Mouse (Mus musculus): ENCODE data around the gene Tmbim7. TPM values are rescaled to one million over a fixed set of nuclear protein-coding genes. Genes with fewer than 3 reads are reported as not detected.
"Not testable (repeated sequence)": the region's sequence is repeated elsewhere in the genome, so short reads cannot be mapped to it uniquely, and the experiment has no call there.

Tmbim7 gene
- polyA plus RNA-seq (2014; fragmentation: Nextera tagmentation; extraction: Ambion mirVana), result not detected in 2 replicates

- Histone ChIP-seq H3K9me3 (ENCODE audit: control insufficient read depth, low read length) (no peaks in the 10 kb centered on the region), H3K4me1 (ENCODE audit: control insufficient read depth, insufficient read depth, low read length) (no peaks in the 10 kb centered on the region), H3K4me2 (ENCODE audit: low read depth, low read length) (no peak within 1 kb of the TSS), H3K9ac (ENCODE audit: low read depth, low read length) (no peak within 1 kb of the TSS), H3K27me3 (replicated peaks; ENCODE audit: control insufficient read depth, insufficient read depth, low read length) (no peaks in the 10 kb centered on the region), H3K4me3 (ENCODE audit: low read depth, low read length) (no peak within 1 kb of the TSS), H3K27ac (replicated peaks; ENCODE audit: low read depth, low read length) (no peak within 1 kb of the TSS), H3K36me3 (ENCODE audit: control insufficient read depth, insufficient read depth, low read length) (no peaks in the 10 kb centered on the region)
- ATAC-seq (ENCODE audit: low read depth), result no peak
- no peak for DNase-seq (ENCODE audit: low spot score)
- 79% methylated on average over 6 of the region's 6 CpGs for WGBS
These were observed at the start of gene Tmbim7 for GRCm38 (mm10) chr5:3650881-3651280. TSS of gene Tmbim7 (plus strand) at chr5:3651181.

- Histone ChIP-seq H3K4me1 (ENCODE audit: control insufficient read depth, insufficient read depth, low read length) (no peaks in the 10 kb centered on the region), H3K4me3 (ENCODE audit: low read depth, low read length) (no peak overlapping the region), H3K9me3 (ENCODE audit: control insufficient read depth, low read length) (no peaks in the 10 kb centered on the region), H3K27me3 (replicated peaks; ENCODE audit: control insufficient read depth, insufficient read depth, low read length) (no peaks in the 10 kb centered on the region), H3K36me3 (ENCODE audit: control insufficient read depth, insufficient read depth, low read length) (peaks cover 50% of the 10 kb centered on the region), H3K4me2 (ENCODE audit: low read depth, low read length) (no peak overlapping the region), H3K27ac (replicated peaks; ENCODE audit: low read depth, low read length) (no peak overlapping the region), H3K9ac (ENCODE audit: low read depth, low read length) (no peak overlapping the region)
- no peak for DNase-seq (ENCODE audit: low spot score)
- WGBS, result 94% methylated on average over 9 of the region's 9 CpGs
- no peak for ATAC-seq (ENCODE audit: low read depth)
These were observed 43.9 kb upstream of the Tmbim7 start for GRCm38 (mm10) chr5:3607114-3607513.

- H3K4me1 ChIP-seq (ENCODE audit: control insufficient read depth, insufficient read depth, low read length), result no peaks in the 10 kb centered on the region
- ATAC-seq (ENCODE audit: low read depth), result no peak
- no peak overlapping the region for H3K27ac ChIP-seq (replicated peaks; ENCODE audit: low read depth, low read length)
- 94% methylated on average over 7 of the region's 7 CpGs for WGBS
- no peaks in the 10 kb centered on the region for H3K27me3 ChIP-seq (replicated peaks; ENCODE audit: control insufficient read depth, insufficient read depth, low read length)
- no peak overlapping the region for H3K4me2 ChIP-seq (ENCODE audit: low read depth, low read length)
- no peaks in the 10 kb centered on the region for H3K9me3 ChIP-seq (ENCODE audit: control insufficient read depth, low read length)
- no peak overlapping the region for H3K4me3 ChIP-seq (ENCODE audit: low read depth, low read length)
- no peak for DNase-seq (ENCODE audit: low spot score)
- H3K9ac ChIP-seq (ENCODE audit: low read depth, low read length), result no peak overlapping the region
- peaks cover 50% of the 10 kb centered on the region for H3K36me3 ChIP-seq (ENCODE audit: control insufficient read depth, insufficient read depth, low read length)
These were observed 41.7 kb upstream of the Tmbim7 start for GRCm38 (mm10) chr5:3609241-3609640.

- DNase-seq (ENCODE audit: low spot score); H3K4me3 ChIP-seq (ENCODE audit: low read depth, low read length); H3K9me3 ChIP-seq (ENCODE audit: control insufficient read depth, low read length); H3K27me3 ChIP-seq (replicated peaks; ENCODE audit: control insufficient read depth, insufficient read depth, low read length); H3K27ac ChIP-seq (replicated peaks; ENCODE audit: low read depth, low read length); H3K9ac ChIP-seq (ENCODE audit: low read depth, low read length); H3K4me2 ChIP-seq (ENCODE audit: low read depth, low read length); H3K4me1 ChIP-seq (ENCODE audit: control insufficient read depth, insufficient read depth, low read length); ATAC-seq (ENCODE audit: low read depth): not testable (repeated sequence)
- 97% methylated on average over 2 of the region's 2 CpGs for WGBS
- peaks cover 35% of the 10 kb centered on the region for H3K36me3 ChIP-seq (ENCODE audit: control insufficient read depth, insufficient read depth, low read length)
These were observed 39.1 kb upstream of the Tmbim7 start for GRCm38 (mm10) chr5:3611835-3612234.

- H3K9ac ChIP-seq (ENCODE audit: low read depth, low read length), result no peak overlapping the region
- no peaks in the 10 kb centered on the region for H3K4me1 ChIP-seq (ENCODE audit: control insufficient read depth, insufficient read depth, low read length)
- WGBS, result 87% methylated on average over 7 of the region's 7 CpGs
- no peak overlapping the region for H3K4me2 ChIP-seq (ENCODE audit: low read depth, low read length)
- peaks cover 60% of the 10 kb centered on the region for H3K36me3 ChIP-seq (ENCODE audit: control insufficient read depth, insufficient read depth, low read length)
- no peak for DNase-seq (ENCODE audit: low spot score)
- H3K9me3 ChIP-seq (ENCODE audit: control insufficient read depth, low read length), result no peaks in the 10 kb centered on the region
- ATAC-seq (ENCODE audit: low read depth), result no peak
- H3K4me3 ChIP-seq (ENCODE audit: low read depth, low read length), result no peak overlapping the region
- H3K27ac ChIP-seq (replicated peaks; ENCODE audit: low read depth, low read length), result no peak overlapping the region
- H3K27me3 ChIP-seq (replicated peaks; ENCODE audit: control insufficient read depth, insufficient read depth, low read length), result no peaks in the 10 kb centered on the region
These were observed 30.5 kb upstream of the Tmbim7 start for GRCm38 (mm10) chr5:3620486-3620885.

GRCm38 (mm10) chr5:3630055-3630454 is 20.9 kb upstream of the Tmbim7 start:
- H3K4me3 ChIP-seq (ENCODE audit: low read depth, low read length), result no peak overlapping the region
- no peak overlapping the region for H3K27ac ChIP-seq (replicated peaks; ENCODE audit: low read depth, low read length)
- DNase-seq (ENCODE audit: low spot score) (no peak), ATAC-seq (ENCODE audit: low read depth) (no peak)
- H3K36me3 ChIP-seq (ENCODE audit: control insufficient read depth, insufficient read depth, low read length), result peaks cover 33% of the 10 kb centered on the region
- H3K4me1 ChIP-seq (ENCODE audit: control insufficient read depth, insufficient read depth, low read length), result no peaks in the 10 kb centered on the region
- H3K9me3 ChIP-seq (ENCODE audit: control insufficient read depth, low read length), result no peaks in the 10 kb centered on the region
- H3K9ac ChIP-seq (ENCODE audit: low read depth, low read length), result no peak overlapping the region
- whole genome bisulfite sequencing, result 83% methylated on average over 5 of the region's 5 CpGs
- no peak overlapping the region for H3K4me2 ChIP-seq (ENCODE audit: low read depth, low read length)
- H3K27me3 ChIP-seq (replicated peaks; ENCODE audit: control insufficient read depth, insufficient read depth, low read length), result no peaks in the 10 kb centered on the region

- no peak; the same call in 1 of the 2 replicates for ATAC-seq (ENCODE audit: low read depth)
- Histone ChIP-seq H3K4me1 (ENCODE audit: control insufficient read depth, insufficient read depth, low read length) (no peaks in the 10 kb centered on the region), H3K9ac (ENCODE audit: low read depth, low read length) (no peak overlapping the region), H3K4me2 (ENCODE audit: low read depth, low read length) (no peak overlapping the region), H3K9me3 (ENCODE audit: control insufficient read depth, low read length) (no peaks in the 10 kb centered on the region), H3K36me3 (ENCODE audit: control insufficient read depth, insufficient read depth, low read length) (peaks cover 34% of the 10 kb centered on the region), H3K27ac (replicated peaks; ENCODE audit: low read depth, low read length) (no peak overlapping the region), H3K4me3 (ENCODE audit: low read depth, low read length) (no peak overlapping the region), H3K27me3 (replicated peaks; ENCODE audit: control insufficient read depth, insufficient read depth, low read length) (no peaks in the 10 kb centered on the region)
- WGBS, result 71% methylated on average over 16 of the region's 16 CpGs
- no peak for DNase-seq (ENCODE audit: low spot score)
These were observed 19.3 kb upstream of the Tmbim7 start for GRCm38 (mm10) chr5:3631512-3632271.

- WGBS, result 77% methylated on average over 5 of the region's 5 CpGs
These were observed 18.7 kb upstream of the Tmbim7 start for GRCm38 (mm10) chr5:3632285-3632684.

GRCm38 (mm10) chr5:3633315-3633714 is 17.7 kb upstream of the Tmbim7 start:
- Histone ChIP-seq H3K36me3 (ENCODE audit: control insufficient read depth, insufficient read depth, low read length) (peaks cover 32% of the 10 kb centered on the region), H3K9me3 (ENCODE audit: control insufficient read depth, low read length) (no peaks in the 10 kb centered on the region), H3K4me3 (ENCODE audit: low read depth, low read length) (no peak overlapping the region), H3K27ac (replicated peaks; ENCODE audit: low read depth, low read length) (no peak overlapping the region), H3K9ac (ENCODE audit: low read depth, low read length) (no peak overlapping the region), H3K27me3 (replicated peaks; ENCODE audit: control insufficient read depth, insufficient read depth, low read length) (no peaks in the 10 kb centered on the region), H3K4me1 (ENCODE audit: control insufficient read depth, insufficient read depth, low read length) (no peaks in the 10 kb centered on the region), H3K4me2 (ENCODE audit: low read depth, low read length) (no peak overlapping the region)
- ATAC-seq (ENCODE audit: low read depth), result no peak
- no peak for DNase-seq (ENCODE audit: low spot score)
- 93% methylated on average over 13 of the region's 13 CpGs for WGBS

More at GRCm38 (mm10) chr5:3632285-3632684, 18.7 kb upstream of the Tmbim7 start:
- ATAC-seq (ENCODE audit: low read depth), result no peak
- no peak overlapping the region for H3K27ac ChIP-seq (replicated peaks; ENCODE audit: low read depth, low read length)
- H3K27me3 ChIP-seq (replicated peaks; ENCODE audit: control insufficient read depth, insufficient read depth, low read length), result no peaks in the 10 kb centered on the region
- H3K4me3 ChIP-seq (ENCODE audit: low read depth, low read length), result no peak overlapping the region
- peaks cover 34% of the 10 kb centered on the region for H3K36me3 ChIP-seq (ENCODE audit: control insufficient read depth, insufficient read depth, low read length)
- no peaks in the 10 kb centered on the region for H3K9me3 ChIP-seq (ENCODE audit: control insufficient read depth, low read length)
- no peak overlapping the region for H3K9ac ChIP-seq (ENCODE audit: low read depth, low read length)
- H3K4me2 ChIP-seq (ENCODE audit: low read depth, low read length), result no peak overlapping the region
- H3K4me1 ChIP-seq (ENCODE audit: control insufficient read depth, insufficient read depth, low read length), result no peaks in the 10 kb centered on the region
- no peak for DNase-seq (ENCODE audit: low spot score)

All from embryonic facial prominence, embryonic 14.5 days (tissue).